Mouse (Mus musculus) embryonic stem cell, embryonic (primary cell): ENCODE results near the gene Gna13.

Experiments used
- CTCF ChIA-PET, 4 experiments: fragments of 300-600 bp in 2 of 4; fragments of 350-600 bp in 2 of 4; sonication (Branson Sonifier 250); formaldehyde crosslinking; loops; one replicate each; lab custom pipeline; 2022; ENCODE audit warnings: inconsistent platforms in 2 of 4; lab: Charles Lee
- POLR2A ChIA-PET, 4 experiments: fragments of 300-600 bp in 2 of 4; fragments of 350-600 bp in 2 of 4; sonication (Branson Sonifier 250); formaldehyde crosslinking; loops; one replicate each; lab custom pipeline; 2022; ENCODE audit warnings: antibody characterized with exemption in 4 of 4, inconsistent platforms in 1 of 4; lab: Charles Lee

Gene Gna13

DNA sequence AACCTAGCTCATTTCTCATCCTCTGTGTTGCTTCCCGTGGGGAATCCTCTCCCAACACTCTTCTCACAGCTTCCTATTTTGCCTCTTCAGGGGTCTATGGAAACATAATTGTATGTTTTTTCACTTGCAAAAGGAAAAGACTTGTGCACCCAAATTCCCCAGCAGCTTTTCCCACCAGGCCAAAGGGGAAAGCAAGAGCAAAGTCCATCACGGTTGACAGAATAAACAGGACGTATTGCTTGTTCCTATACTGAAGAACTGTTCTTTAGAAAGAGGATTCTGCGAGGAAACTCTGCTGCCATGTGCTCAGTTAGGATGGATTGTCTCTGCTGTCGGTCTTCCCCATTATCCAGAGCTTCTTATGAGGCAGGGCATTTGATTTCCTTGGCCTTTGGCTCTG is 22.1 kb upstream of the Gna13 start:
- ChIA-PET POLR2A (interaction anchor here in 3 of 4 experiments (0.8 to 2.9 kb wide), 8 partner anchors 8 to 96 kb away, joined by 3 to 10 read pairs (median 4); no protein-coding TSS in a partner anchor), CTCF (interaction anchor here in 3 of 4 experiments (1.3 to 3.3 kb wide), 3 partner anchors 9 to 42 kb away, joined by 5 to 13 read pairs (median 8); partner anchors contain the start of gene Rgs9 (in 1 of the 3))

DNA sequence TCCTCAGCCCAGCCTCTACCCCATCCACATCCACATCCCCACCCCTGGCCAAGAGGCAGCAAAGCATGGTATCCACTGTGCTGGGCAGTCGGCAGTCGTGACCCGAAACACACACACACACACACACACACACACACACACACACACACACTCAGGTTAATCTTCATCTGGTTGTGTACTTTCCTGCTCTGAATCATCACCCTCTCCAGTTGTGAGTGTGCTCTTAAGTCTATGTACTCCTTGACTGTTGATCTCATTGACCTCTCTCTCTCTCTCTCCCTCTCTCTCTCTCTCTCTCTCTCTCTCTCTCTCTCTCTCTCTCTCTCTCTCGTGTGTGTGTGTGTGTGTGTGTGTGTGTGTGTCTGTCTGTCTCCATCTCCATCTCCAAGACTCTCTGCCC is 20.0 kb upstream of the Gna13 start:
- POLR2A ChIA-PET: interaction anchor here in 3 of 4 experiments (0.6 to 6.1 kb wide), 7 partner anchors 9 to 757 kb away, joined by 3 to 55 read pairs (median 4); no protein-coding TSS in a partner anchor
- CTCF ChIA-PET: interaction anchor here in 2 of 4 experiments (1.4 to 3.3 kb wide), 5 partner anchors 10 to 83 kb away, joined by 3 to 29 read pairs (median 6); partner anchors contain the start of gene Amz2 (in 1 of the 2)

DNA sequence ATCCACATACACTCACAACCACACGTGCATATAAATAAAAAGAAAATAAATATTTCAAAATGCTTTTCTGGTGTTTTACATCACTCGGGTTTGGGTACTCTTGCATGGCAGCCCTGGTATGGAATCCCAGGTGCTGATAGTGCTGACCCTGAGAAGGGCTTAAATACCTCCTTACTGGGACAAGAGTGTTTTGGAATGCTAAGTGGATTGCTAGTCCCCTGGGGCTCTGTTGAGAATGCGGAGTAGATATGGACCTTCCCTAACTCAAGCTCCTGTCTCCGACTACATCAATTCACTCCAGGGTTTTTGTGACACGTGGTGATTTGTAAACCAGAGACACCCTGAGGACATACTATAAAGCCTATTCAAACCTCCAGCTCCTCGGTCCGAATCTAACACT is 19.1 kb upstream of the Gna13 start:
- POLR2A ChIA-PET: interaction anchor here (0.6 to 6.1 kb wide), 28 partner anchors 7 to 268 kb away, joined by 3 to 55 read pairs (median 4); partner anchors contain the start of genes Amz2 (in 1 of the 4) and Wipi1 (in 1 of the 4)
- CTCF ChIA-PET: interaction anchor here (0.6 to 2.4 kb wide), 28 partner anchors 10 to 1441 kb away, joined by 3 to 29 read pairs (median 5); partner anchors contain the start of genes Rgs9 (in 2 of the 4) and Amz2 (in 1 of the 4)

DNA sequence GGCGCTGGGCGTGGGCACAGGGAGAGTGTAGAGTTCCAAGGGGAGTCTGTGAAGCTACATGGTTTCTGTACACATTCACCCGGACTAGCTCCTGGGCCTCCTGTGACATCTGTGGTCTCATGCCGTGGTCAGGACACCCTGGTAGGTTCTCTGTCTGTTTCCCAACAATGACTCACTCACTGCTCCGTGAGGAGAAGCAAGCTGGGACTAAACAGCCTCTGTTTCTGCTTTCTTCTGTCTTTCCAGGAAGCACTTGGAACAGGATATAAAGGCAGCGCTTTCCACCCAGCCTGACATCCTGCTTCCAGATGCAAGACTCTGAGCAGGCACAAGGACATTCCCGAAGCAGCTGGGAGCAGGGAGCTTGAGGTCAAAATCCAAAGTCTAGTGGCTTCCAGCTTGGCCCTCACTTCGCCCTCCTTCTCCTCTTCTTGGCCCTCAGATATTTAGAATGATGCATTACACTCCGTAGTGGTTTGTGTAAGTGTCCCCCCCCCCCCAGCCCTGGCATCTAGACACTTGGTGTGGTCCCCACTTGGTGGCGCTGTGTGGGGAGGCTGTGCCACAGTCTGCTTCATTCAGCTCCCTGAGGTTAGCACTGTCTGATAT is 18.5 kb upstream of the Gna13 start:
- ChIA-PET CTCF (interaction anchor here (0.6 to 2.4 kb wide), 35 partner anchors 8 to 450 kb away, joined by 3 to 29 read pairs (median 4); partner anchors contain the start of genes Rgs9 (in 2 of the 4) and Amz2 (in 1 of the 4)), POLR2A (interaction anchor here (0.6 to 6.1 kb wide), 30 partner anchors 8 to 336 kb away, joined by 3 to 55 read pairs (median 4); partner anchors contain the start of genes Amz2 (in 1 of the 4) and Wipi1 (in 1 of the 4))

DNA sequence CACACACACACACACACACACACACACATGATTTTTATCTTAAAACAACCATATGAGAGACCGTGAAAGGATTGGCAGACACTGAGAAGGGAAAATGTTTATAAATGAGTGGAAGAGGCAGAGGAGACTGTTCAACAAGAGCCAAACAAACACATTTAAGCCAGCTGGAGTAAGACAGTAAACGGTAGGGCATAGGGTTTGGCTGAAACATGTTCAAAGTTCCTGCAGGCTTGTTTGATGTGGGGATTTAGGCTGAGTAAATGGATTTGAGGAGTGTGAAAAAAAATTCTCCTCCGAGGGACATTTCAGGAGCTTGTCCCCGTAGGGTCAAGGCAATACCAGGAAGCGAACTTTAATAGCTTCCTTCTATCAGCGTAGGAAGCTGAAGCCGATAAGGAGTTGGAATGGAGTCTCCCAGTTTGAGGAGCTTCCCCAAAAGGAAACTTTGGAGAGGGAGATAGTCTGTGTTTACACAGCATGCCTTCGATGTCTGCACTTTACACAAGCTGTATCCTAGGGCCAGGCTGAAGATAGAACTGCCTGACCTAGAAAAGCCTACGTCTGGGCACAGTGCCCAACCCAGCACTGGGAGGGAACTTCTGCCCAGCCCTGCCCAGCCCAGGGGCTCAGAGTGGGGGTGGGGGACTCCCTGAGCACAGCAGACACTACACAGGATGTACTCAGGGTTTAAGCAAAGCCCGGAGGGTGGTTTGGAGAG is 15.2 kb upstream of the Gna13 start:
- POLR2A ChIA-PET: interaction anchor here in 3 of 4 experiments (0.5 to 8.1 kb wide), 20 partner anchors 8 to 990 kb away, joined by 3 to 69 read pairs (median 4); partner anchors contain the start of genes Arsg (in 1 of the 3) and Slc16a6 (in 1 of the 3)

DNA sequence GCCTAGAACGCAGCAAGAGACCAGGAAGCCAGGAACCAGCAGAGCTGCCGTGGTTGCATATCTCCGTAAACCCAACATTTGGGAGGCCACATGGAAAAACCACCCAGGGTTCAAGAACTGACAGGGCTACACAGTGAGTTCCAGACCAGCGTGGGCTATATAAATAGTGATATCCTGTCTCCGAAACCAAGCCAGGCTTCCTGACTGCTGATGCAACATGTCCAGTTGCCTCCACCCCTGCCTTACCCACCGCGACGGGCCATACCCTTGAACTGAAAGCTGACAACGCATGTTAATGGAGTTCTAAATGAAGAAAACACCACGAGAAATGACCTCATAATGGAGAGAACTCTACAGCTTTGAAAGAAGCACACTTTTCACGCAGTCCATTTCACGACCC is 14.2 kb upstream of the Gna13 start:
- POLR2A ChIA-PET: interaction anchor here in 3 of 4 experiments (0.6 to 8.1 kb wide), 10 partner anchors 7 to 239 kb away, joined by 3 to 69 read pairs (median 4); no protein-coding TSS in a partner anchor
- CTCF ChIA-PET: interaction anchor here (0.5 to 2.0 kb wide), 6 partner anchors 17 to 271 kb away, joined by 3 to 7 read pairs (median 3); partner anchors contain the start of gene Rgs9 (in 1 of the 4)

More for the DNA sequence above, 15.2 kb upstream of the Gna13 start:
- CTCF ChIA-PET: interaction anchor here in 3 of 4 experiments (0.7 to 2.0 kb wide), 5 partner anchors 16 to 272 kb away, joined by 3 to 7 read pairs (median 3); partner anchors contain the start of gene Rgs9 (in 1 of the 3)

DNA sequence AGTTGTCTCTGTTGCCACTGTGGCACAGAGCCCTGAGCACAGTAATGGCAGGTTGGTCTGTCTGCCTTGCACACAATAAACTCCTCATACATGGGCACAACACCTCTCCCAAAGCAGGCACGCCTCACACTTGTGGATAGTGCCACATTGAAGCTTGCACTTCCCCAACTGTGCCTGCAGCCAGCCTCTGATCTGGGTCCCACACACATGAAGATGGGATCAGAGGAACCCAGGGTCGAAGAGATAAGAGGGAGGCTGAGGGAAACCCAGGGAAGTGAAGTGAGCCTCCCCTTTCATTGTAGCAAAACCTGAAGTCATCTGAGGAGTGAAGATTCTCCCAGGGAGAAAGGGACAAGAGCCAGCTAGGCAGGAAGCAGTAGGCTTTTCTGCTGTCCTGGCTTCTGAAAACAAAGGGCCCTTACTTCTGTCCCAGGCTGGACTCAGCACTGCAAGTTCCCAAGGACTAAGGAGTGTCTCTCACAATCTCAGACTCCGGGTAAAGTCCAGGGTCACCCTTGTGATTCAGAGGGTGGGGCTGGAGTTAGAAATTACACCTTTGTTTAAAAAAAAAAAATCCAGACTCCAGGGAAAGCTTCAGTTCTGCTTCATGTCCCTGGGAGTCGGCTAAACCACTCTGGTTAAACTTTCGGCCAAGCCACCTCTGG is 12.8 kb upstream of the Gna13 start:
- ChIA-PET POLR2A (interaction anchor here (0.6 to 8.1 kb wide), 24 partner anchors 8 to 262 kb away, joined by 3 to 69 read pairs (median 4); partner anchors contain the start of genes Wipi1 (in 2 of the 4), Arsg (in 1 of the 4), Gna13 (in 1 of the 4) and Rgs9 (in 1 of the 4)), CTCF (interaction anchor here in 1 of 4 experiments (0.8 to 1.9 kb wide), 4 partner anchors 17 to 52 kb away, joined by 3 to 8 read pairs (median 4); partner anchors contain the start of gene Rgs9)

DNA sequence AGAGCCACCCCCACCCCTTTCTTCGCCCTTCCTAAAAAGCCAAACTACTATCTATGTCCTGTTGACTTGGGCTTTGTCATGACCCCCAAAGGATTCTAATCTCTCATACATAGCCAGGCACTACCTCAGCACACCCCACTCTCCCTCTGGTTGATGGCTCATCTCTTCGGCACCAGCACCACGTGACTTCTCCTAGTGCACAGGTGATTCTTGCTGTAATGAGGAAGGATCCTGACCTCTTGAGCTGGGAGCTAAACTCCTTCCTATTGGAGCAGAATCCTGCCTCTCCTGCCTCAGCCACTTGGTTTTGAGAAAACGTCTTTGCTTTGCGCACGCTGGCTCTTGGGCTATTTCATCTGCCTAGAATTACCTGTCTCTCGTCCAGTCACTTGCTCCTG is 12.3 kb upstream of the Gna13 start:
- POLR2A ChIA-PET: interaction anchor here (0.6 to 8.1 kb wide), 31 partner anchors 9 to 261 kb away, joined by 3 to 69 read pairs (median 4); partner anchors contain the start of genes Wipi1 (in 2 of the 4), Arsg (in 1 of the 4), Gna13 (in 1 of the 4) and Rgs9 (in 1 of the 4)
- CTCF ChIA-PET: interaction anchor here in 2 of 4 experiments (0.6 to 1.9 kb wide), 5 partner anchors 18 to 1871 kb away, joined by 3 to 8 read pairs (median 4); partner anchors contain the start of genes Psmd12 (in 1 of the 2) and Rgs9 (in 1 of the 2)

DNA sequence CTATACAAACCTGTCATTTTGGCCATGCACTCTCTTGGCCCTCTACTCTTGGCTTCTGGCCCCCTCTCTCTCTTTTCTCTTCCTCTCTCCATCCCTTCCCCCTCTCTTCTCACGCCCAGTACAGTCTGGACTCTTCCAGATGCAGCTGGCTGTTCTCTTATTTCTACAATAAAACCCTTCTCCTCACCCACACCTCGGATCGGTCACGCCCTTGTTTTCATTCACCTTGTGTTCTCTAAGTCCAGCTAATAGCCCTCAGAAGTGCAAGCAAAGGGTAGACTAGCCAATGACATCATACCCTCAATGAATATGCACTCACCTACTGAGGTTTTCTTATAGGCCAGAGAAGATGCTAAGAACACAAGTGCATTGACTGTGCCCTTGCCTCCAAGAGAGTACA is 11.1 kb upstream of the Gna13 start:
- POLR2A ChIA-PET: interaction anchor here (0.7 to 8.1 kb wide), 20 partner anchors 8 to 1798 kb away, joined by 3 to 69 read pairs (median 4); partner anchors contain the start of genes Gna13 (in 1 of the 4) and Wipi1 (in 1 of the 4)
- CTCF ChIA-PET: interaction anchor here in 2 of 4 experiments (0.6 to 1.9 kb wide), 3 partner anchors 20 to 210 kb away, joined by 4 to 8 read pairs (median 4); no protein-coding TSS in a partner anchor

DNA sequence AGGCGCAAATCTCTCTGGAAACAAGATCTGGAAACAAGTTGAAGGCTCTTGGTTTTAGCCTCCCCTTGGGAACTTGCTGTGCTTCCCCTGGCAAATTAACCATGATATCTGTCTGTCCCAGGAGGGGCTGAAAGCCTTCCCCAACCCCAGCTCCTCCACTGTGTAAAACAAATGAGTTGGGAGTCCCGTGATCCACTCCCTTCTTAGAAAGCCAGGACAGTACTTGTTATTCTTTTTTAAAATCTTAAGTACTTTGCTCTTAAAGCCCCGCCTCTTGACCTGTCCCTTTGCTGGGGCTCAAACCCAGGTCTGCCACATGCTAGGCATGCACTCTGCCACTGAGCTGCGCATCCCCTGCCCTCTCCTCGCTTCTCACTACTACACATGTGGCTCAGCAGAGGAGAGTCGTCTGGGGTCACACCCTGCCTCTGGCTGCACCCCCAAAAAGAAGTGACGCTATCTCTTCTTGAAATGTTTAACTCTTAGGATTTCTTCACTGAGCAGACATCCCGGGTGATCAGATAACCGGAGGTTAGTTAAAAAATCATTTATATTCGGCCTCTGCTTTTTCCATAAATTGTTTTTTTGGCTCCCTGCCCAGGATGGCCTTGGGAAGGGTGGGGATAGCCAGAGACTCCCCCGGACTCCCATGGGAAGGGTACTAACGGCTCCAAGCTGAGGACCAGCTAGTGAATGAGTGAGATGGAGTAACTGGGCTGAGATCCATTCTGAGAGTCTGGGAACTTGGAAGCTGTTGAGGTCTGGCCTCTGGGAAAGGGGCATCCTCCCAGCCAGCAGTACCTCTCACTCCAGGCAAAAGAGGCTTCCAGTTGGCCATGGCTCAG is 9.0 kb upstream of the Gna13 start:
- CTCF ChIA-PET: interaction anchor here in 3 of 4 experiments (0.9 to 2.8 kb wide), 5 partner anchors 9 to 266 kb away, joined by 3 to 9 read pairs (median 6); partner anchors contain the start of gene Amz2 (in 1 of the 3)
- POLR2A ChIA-PET: interaction anchor here (0.5 to 8.1 kb wide), 19 partner anchors 7 to 426 kb away, joined by 3 to 69 read pairs (median 4); partner anchors contain the start of gene Gna13 (in 1 of the 4)

DNA sequence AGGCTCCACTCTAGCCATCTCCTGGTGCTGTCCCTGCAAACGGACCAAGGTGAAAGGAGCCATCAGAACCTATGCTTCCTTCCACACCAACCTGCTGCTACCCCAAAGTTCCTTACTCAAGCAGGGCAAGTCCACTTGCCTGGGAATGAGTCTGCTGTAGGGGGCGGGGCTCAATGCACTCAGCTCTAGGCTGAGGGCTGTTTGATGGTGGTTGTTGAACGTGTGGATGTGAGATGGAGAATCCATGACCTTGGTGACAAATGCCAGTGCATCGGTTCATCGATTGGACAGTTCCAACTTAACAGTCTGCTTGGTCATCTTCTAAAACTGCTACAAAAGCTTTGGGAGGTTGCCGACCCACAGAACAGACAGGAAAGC is 8.4 kb upstream of the Gna13 start:
- ChIA-PET CTCF (interaction anchor here in 3 of 4 experiments (0.9 to 2.8 kb wide), 5 partner anchors 10 to 265 kb away, joined by 3 to 9 read pairs (median 6); partner anchors contain the start of gene Amz2 (in 1 of the 3)), POLR2A (interaction anchor here (0.6 to 8.1 kb wide), 15 partner anchors 6 to 426 kb away, joined by 3 to 69 read pairs (median 4); no protein-coding TSS in a partner anchor)

DNA sequence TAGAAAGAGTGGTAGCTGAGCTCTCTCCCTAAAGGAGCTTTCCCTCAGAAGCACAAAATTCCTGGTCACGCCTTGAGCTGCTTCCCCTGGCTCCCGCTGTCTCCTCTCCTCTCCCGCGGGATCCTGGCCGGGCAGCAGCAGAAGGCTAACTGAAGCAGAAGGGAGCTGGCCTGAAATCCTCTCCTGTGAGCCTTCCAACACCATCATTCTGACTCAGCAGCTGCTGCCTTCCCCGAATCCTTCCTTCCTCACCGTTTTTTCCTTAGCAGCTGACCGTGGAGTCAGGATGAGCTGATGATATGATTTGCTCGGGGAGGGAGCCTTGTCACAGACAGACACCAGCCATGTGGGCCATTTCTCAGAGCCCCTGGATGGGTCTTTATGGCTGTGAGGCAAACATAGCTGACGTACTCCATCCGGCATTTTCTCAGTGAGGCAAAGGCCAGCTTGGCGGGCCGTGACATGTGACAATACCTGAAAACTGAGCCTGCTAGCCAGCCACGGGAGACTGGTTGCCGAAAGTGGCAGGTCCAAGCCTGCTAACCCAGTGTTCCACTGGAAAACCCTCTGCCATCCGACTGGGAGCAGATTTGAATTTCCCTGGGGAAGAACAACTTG is 6.8 kb upstream of the Gna13 start:
- ChIA-PET CTCF (interaction anchor here in 2 of 4 experiments (0.6 to 1.9 kb wide), 3 partner anchors 12 to 266 kb away, joined by 3 to 7 read pairs (median 4); no protein-coding TSS in a partner anchor), POLR2A (interaction anchor here (0.6 to 4.7 kb wide), 18 partner anchors 8 to 65 kb away, joined by 3 to 26 read pairs (median 4); no protein-coding TSS in a partner anchor)

DNA sequence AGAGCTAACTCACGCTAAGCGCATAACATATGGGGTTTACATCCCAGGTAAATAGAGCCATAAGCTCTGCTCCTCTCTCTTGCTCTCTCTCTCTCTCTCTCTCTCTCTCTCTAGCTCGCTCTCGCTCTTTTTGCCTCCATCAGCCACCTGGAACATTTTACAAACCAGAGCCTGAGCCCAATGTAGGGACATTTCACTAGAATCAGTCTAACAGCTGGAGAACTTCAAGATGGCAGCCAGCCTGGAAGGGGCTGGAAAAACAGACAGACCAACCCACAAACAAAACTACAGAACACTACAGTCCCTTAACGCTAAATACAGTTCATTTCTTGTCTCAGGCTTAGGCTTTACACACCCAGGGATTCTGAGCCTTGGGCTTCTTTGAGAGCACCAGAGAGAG is 5.5 kb upstream of the Gna13 start:
- CTCF ChIA-PET: interaction anchor here in 2 of 4 experiments (0.8 to 1.9 kb wide), 3 partner anchors 13 to 113 kb away, joined by 3 to 7 read pairs (median 3); no protein-coding TSS in a partner anchor
- POLR2A ChIA-PET: interaction anchor here in 3 of 4 experiments (0.7 to 5.8 kb wide), 20 partner anchors 9 to 1847 kb away, joined by 3 to 33 read pairs (median 3); no protein-coding TSS in a partner anchor

DNA sequence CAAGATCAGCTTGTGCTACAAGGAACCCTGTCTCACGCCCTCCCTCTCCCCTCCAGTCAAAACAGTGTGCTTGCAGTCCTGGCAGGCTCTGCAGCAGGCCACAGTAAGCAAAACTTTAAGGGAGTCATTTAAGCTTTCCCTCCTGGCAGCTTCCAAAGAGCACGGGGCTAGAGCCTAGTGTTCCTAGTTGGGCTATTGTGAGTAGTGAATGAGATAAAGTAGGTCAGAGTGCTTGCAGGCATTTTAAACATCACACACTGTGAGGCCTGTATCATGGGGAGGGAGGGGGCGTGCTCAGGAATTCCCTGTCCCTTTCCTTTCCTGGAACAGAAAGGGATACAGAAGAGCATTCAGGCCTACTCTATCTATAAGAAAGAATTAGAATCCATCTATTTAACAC is 4.1 kb upstream of the Gna13 start:
- POLR2A ChIA-PET: interaction anchor here in 3 of 4 experiments (0.7 to 5.8 kb wide), 15 partner anchors 7 to 253 kb away, joined by 3 to 69 read pairs (median 7); no protein-coding TSS in a partner anchor
- CTCF ChIA-PET: interaction anchor here in 2 of 4 experiments (0.7 to 2.5 kb wide), 2 partner anchors 27 kb away, joined by 4 to 9 read pairs; no protein-coding TSS in a partner anchor
